Mouse (Mus musculus) ES-E14 (cell line): ENCODE results near the gene Asb5. TPM values are rescaled to one million over a fixed set of nuclear protein-coding genes. Genes with fewer than 3 reads are reported as not detected.

Experiments
- DNase-seq: peaks from one replicate; pipeline ENCODE4 v3.0.0-alpha.2; 2013; ENCODE audit warnings: low read depth, low spot score
- H3K27ac ChIP-seq: 2 replicates; pipeline ENCODE4 v1.5.1; 2012; ENCODE audit warnings: low read depth, mild to moderate bottlenecking, low read length, moderate library complexity, mixed read lengths; ENCODE audit not compliant: poor library complexity, insufficient read depth, severe bottlenecking
- H3K36me3 ChIP-seq: 2 replicates; pipeline ENCODE4 v1.6.1; 2012; ENCODE audit warnings: mild to moderate bottlenecking, low read length, moderate library complexity, mixed read lengths; ENCODE audit not compliant: control insufficient read depth, poor library complexity, insufficient read depth, severe bottlenecking
- H3K4me1 ChIP-seq, 2 experiments: fragments of 150-350 bp in 1 of 2; sonication (generic) in 1 of 2; 2 replicates each; pipeline ENCODE4 v1.6.1; 2012; ENCODE audit warnings: low read length in 2 of 2, mild to moderate bottlenecking in 1 of 2, mixed read lengths in 1 of 2; ENCODE audit not compliant: control insufficient read depth in 2 of 2, insufficient read depth in 2 of 2, poor library complexity in 1 of 2
- H3K4me3 ChIP-seq, 2 experiments: fragments of 150-350 bp in 1 of 2; sonication (generic) in 1 of 2; 2 replicates each; pipeline ENCODE4 v1.5.1; 2012; ENCODE audit warnings: low read length in 2 of 2, low read depth in 1 of 2, mild to moderate bottlenecking in 1 of 2, mixed read lengths in 1 of 2; ENCODE audit not compliant: insufficient read depth in 1 of 2, poor library complexity in 1 of 2, severe bottlenecking in 1 of 2
- H3K9ac ChIP-seq: 2 replicates; pipeline ENCODE4 v1.6.1; 2012; ENCODE audit warnings: low read depth, mild to moderate bottlenecking, low read length, mixed read lengths; ENCODE audit not compliant: poor library complexity, insufficient read depth, severe bottlenecking
- H3K9me3 ChIP-seq: fragments of 150-350 bp; sonication (generic); 2 replicates; pipeline ENCODE4 v1.6.1; 2012; ENCODE audit warnings: low read depth, mild to moderate bottlenecking, low read length; ENCODE audit not compliant: control insufficient read depth, insufficient read depth
- CHD2 ChIP-seq: IDR thresholded peaks from 2 replicates; pipeline ENCODE4 v1.6.1; 2014; ENCODE audit warnings: mild to moderate bottlenecking, low read depth, low read length, inconsistent platforms
- HCFC1 ChIP-seq: IDR thresholded peaks from 2 replicates; pipeline ENCODE4 v1.6.1; 2012; ENCODE audit warnings: low read length, inconsistent platforms, borderline replicate concordance; ENCODE audit not compliant: insufficient read depth
- MAFK ChIP-seq: IDR thresholded peaks from 2 replicates; pipeline ENCODE4 v1.6.1; 2014; ENCODE audit warnings: mild to moderate bottlenecking, low read depth, low read length, inconsistent platforms; ENCODE audit not compliant: insufficient read depth
- ZC3H11A ChIP-seq: IDR thresholded peaks from 2 replicates; pipeline ENCODE4 v1.6.1; 2012; ENCODE audit warnings: low read depth, mild to moderate bottlenecking, inconsistent platforms, low read length, borderline replicate concordance
- ZNF384 ChIP-seq: IDR thresholded peaks from 2 replicates; pipeline ENCODE4 v1.6.1; 2012; ENCODE audit warnings: low read depth, low read length, inconsistent platforms
- in situ Hi-C, 2 experiments: fragments of 600-800 bp; cut with MboI; formaldehyde crosslinking; loops; one replicate each; pipeline ENCODE4 v1.15.1; 2025; ENCODE audit warnings: low sequenced_read_pairs in 2 of 2, inconsistent platforms in 1 of 2; ENCODE audit not compliant: unreplicated experiment in 2 of 2
- total RNA-seq: library from RNA; depleted of rRNA; stranded (reverse); fragments of 300-350 nt; gene quantifications from 2 replicates; pipeline ENCODE4 v1.2.3, GENCODE M21; 2012

Asb5 gene
- total RNA-seq, 1 experiment = 0.18 TPM

- Histone ChIP-seq H3K9ac (no peak overlapping the region), H3K9me3 (no peaks in the 10 kb centered on the region), H3K27ac (no peak overlapping the region), H3K36me3 (no peaks in the 10 kb centered on the region), H3K4me1 (no peaks in the 10 kb centered on the region), H3K4me3 (no peak overlapping the region)
- in situ Hi-C loops = loop anchor here in 1 of 2 experiments (25.0 kb wide), 1 partner anchor 630 kb away; no protein-coding TSS in a partner anchor
- TF ChIP-seq ZNF384 (no peak), MAFK (no peak), HCFC1 (no peak), CHD2 (no peak), ZC3H11A (no peak)
- DNase-seq = no peak
Observed at GRCm38 (mm10) chr8:54491934-54492333, 37.4 kb upstream of the Asb5 start.

DNA sequence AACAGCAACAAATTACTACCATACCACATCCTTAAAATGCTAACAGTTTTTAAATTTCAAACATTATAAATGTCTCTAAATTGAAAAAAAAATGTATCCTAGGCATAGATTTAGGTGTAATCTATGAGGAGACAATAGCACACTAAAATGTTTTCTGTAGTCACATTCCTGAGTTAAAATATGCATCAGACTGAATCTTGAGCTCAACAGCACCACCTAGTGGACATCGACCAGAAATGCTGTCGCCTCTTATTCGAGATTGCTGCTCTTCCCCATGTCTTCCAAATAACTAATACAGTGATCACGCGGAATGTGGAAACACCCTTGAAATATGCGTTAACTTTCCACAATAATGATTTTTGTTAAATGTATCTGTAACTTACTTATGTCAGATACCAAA is 36.3 kb upstream of the Asb5 start:
- peak; percentile 58 for DNase-seq
- in situ Hi-C loops = loop anchor here in 1 of 2 experiments (25.0 kb wide), 1 partner anchor 631 kb away; no protein-coding TSS in a partner anchor
- no peak overlapping the region for H3K4me3 ChIP-seq
- TF ChIP-seq MAFK (no peak), ZNF384 (no peak), CHD2 (no peak), HCFC1 (no peak), ZC3H11A (peak; percentile 17; the same call in 1 of the 2 replicates)
- no peaks in the 10 kb centered on the region for H3K36me3 ChIP-seq
- H3K9ac ChIP-seq = no peak overlapping the region
- no peaks in the 10 kb centered on the region for H3K4me1 ChIP-seq
- no peak overlapping the region for H3K27ac ChIP-seq
- H3K9me3 ChIP-seq = no peaks in the 10 kb centered on the region

DNA sequence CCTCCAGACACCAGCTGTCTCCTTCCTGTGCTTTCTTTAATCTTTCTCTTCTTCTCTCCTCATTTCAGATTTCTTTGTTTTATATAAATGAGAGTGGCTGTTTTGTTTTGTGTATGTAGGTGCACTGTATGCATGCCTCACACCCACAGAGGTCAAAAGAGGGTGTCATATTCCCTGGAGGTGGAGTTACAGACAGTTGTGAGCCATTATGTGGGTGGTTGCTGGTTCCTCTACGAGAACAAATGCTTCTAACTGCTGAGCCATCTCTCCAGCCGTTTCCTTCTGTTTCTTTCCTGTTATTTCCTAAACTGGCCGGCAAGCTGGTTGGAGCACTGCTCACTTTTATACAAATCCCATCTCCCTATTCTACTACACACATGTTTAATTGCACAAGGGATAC is 35.5 kb upstream of the Asb5 start:
- TF ChIP-seq HCFC1 = no peak
- no peak for TF ChIP-seq ZC3H11A
- no peak for TF ChIP-seq MAFK
- TF ChIP-seq CHD2 = no peak
- TF ChIP-seq ZNF384 = no peak
- in situ Hi-C loops = loop anchor here in 1 of 2 experiments (25.0 kb wide), 1 partner anchor 632 kb away; no protein-coding TSS in a partner anchor
- Histone ChIP-seq H3K4me3 (no peak overlapping the region), H3K9ac (no peak overlapping the region), H3K27ac (no peak overlapping the region), H3K9me3 (no peaks in the 10 kb centered on the region), H3K36me3 (no peaks in the 10 kb centered on the region), H3K4me1 (no peaks in the 10 kb centered on the region)
- no peak for DNase-seq

- no peak for TF ChIP-seq ZC3H11A
- TF ChIP-seq HCFC1 = no peak
- TF ChIP-seq ZNF384 = no peak
- no peak for TF ChIP-seq CHD2
- no peak for TF ChIP-seq MAFK
- H3K4me1 ChIP-seq = no peaks in the 10 kb centered on the region
- H3K9me3 ChIP-seq = no peaks in the 10 kb centered on the region
- no peak overlapping the region for H3K9ac ChIP-seq
- in situ Hi-C loops = loop anchor here in 1 of 2 experiments (25.0 kb wide), 1 partner anchor 159 kb away; no protein-coding TSS in a partner anchor
- H3K27ac ChIP-seq = no peak overlapping the region
- no peak overlapping the region for H3K4me3 ChIP-seq
- no peaks in the 10 kb centered on the region for H3K36me3 ChIP-seq
- no peak for DNase-seq
Observed at GRCm38 (mm10) chr8:54503104-54503503, 26.3 kb upstream of the Asb5 start.
